Mouse (Mus musculus): ENCODE measurements around the gene Ell. TPM values are rescaled to one million over a fixed set of nuclear protein-coding genes. Genes with fewer than 3 reads are reported as not detected.
"Not testable (repeated sequence)": the region's sequence is repeated elsewhere in the genome, so short reads cannot be mapped to it uniquely, and the experiment has no call there.

The Ell gene
- total RNA-seq, 1 experiment from 2014 or later, result 9.2 TPM

DNA sequence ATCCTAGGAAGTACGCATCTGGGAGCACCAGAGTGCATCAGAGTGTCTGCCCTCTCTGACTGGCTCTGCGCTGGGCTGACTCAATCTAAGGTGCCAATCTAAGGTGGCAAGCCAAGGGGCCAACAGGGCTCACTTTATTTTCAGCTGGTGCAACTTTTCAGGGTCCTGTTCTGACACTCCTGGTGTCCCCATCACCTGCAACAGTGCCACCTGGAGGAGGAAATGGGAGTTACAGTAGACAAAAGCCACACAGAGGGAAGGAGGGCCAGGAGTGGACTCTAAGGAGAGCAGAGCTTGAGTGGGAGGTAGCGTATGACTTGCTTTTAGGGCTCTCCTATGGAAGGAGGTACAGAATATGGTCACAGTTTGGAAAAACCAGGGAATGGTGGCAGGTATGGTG, 34.4 kb upstream of the Ell start:
- ATAC-seq (replicated peaks in 1 of 2; ENCODE audit: insufficient read depth in 1 of 2, low FRiP score in 2 of 2, low TSS enrichment in 1 of 2, low read depth in 1 of 2, poor library complexity in 2 of 2, severe bottlenecking in 2 of 2), result peak; percentile 17 to 29; a peak in 2 of 4 replicates

DNA sequence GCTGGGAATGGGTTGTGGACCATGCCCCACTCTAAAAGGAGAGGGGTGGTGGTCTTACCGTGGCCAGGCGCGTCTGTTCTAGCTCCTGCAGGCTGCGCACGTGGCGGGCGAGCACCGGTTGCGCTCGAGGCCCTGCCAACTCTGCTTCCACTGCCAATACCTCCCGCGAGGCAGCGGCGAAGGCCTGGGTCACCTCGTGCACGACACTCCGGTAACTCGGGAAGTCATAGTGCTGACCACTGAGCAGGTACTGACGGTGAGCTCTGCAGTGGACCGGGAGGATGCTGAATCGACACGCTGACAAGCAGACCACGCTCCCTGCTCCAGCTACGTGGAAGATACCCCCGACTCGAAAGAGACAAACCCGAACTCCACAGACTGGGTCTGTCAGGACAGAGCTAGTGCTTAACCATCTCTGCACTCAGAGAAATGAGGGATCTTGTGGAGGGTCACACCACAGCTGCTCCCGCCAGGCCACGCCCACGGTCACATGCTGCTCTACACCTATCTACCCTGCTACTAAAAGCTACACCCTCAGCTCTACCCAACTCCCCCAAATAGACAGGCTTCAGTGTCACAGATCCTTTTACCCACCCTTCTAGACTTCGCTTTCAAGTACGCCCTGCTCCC, 33.4 kb upstream of the Ell start:
- ATAC-seq (replicated peaks in 1 of 2; ENCODE audit: insufficient read depth in 1 of 2, low FRiP score in 2 of 2, low TSS enrichment in 1 of 2, low read depth in 1 of 2, poor library complexity in 2 of 2, severe bottlenecking in 2 of 2), result peak in 1 of 2 experiments; percentile 9; a peak in 1 of 4 replicates

DNA sequence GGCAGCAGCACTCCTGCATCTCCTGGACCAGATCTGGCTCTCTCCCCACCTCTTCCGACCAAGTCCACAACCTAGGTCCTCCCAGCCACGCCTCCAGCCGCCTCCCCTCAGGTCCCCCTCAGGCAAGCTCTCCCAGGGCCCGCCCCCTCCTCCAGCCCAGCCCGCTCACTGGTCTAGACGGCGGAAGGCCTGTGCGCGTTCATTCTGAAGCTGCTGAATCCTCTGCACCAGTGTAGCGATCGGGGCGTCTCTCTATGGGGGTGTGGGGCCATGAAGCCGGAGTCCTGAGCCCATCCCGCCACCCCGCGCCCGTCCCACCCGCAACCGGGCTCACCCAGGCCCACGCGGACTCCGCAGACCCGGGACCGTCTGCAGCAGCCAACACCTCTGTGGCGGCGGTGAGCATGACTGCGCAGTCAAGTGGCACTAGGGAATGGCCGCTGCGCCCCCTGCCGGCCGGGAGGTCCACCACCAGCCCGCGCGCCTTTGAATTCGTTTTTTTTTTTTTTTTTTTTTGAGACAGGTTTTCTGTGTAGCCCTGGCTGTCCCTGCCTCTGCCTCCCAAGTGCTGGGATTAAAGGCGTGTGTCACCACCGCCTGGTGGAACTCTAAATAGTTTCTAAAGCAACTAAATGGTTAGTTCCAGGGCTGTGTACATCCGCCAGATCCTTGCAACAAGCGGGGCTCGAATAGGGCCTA, 32.8 kb upstream of the Ell start, which contains the start of gene Rex1bd:
Gene Rex1bd, minus strand, starts transcription at position 425 of the 699 bp plus-strand sequence.
- peak; percentile 72 to 79 for ATAC-seq (replicated peaks in 1 of 2; ENCODE audit: insufficient read depth in 1 of 2, low FRiP score in 2 of 2, low TSS enrichment in 1 of 2, low read depth in 1 of 2, poor library complexity in 2 of 2, severe bottlenecking in 2 of 2)

DNA sequence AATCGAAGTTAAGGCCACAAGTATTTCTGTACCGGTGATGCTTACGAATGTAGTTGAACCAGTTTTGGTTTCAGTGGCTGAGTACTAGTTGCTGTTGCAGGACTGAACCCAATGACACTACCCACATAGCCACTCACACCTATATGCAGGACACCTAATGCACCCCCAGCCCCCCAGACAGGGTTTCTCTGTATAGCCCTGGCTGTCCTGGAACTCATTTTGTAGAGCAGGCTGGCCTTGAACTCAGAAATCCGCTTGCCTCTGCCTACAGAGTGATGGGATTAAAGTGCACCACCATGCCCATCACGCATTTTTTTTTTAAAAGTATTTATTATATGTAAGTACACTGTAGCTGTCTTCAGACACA, 32.2 kb upstream of the Ell start:
- ATAC-seq (replicated peaks in 1 of 2; ENCODE audit: insufficient read depth in 1 of 2, low FRiP score in 2 of 2, low TSS enrichment in 1 of 2, low read depth in 1 of 2, poor library complexity in 2 of 2, severe bottlenecking in 2 of 2), result no peak

DNA sequence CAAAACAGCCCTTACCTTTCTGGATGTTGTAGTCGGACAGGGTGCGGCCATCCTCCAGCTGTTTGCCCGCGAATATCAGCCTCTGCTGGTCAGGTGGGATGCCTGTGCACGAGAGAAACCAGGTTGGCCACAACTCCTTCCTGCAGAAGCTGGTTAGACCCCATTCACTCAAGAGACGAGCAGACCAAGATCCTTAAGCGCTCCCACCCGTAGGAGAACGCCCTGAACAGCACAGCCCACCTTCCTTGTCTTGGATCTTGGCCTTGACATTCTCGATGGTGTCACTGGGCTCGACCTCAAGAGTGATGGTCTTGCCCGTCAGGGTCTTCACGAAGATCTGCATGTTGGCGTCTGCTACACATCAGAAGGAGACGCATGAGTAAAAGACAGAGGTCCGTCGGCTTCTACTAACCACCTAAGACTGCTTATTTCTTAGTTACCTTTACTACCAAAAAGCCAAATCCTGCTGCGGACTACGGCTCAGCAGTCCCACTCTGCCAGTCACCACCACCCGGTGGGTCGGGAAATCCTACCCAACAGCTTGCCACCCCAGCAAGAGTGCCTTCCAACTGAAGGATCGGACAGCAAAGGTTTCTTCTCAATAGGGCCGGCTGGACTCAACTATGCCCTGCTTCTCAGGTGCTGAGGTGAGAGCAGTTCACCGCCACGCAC, 29.8 kb upstream of the Ell start:
- ATAC-seq (replicated peaks in 1 of 2; ENCODE audit: insufficient read depth in 1 of 2, low FRiP score in 2 of 2, low TSS enrichment in 1 of 2, low read depth in 1 of 2, poor library complexity in 2 of 2, severe bottlenecking in 2 of 2), result no peak

DNA sequence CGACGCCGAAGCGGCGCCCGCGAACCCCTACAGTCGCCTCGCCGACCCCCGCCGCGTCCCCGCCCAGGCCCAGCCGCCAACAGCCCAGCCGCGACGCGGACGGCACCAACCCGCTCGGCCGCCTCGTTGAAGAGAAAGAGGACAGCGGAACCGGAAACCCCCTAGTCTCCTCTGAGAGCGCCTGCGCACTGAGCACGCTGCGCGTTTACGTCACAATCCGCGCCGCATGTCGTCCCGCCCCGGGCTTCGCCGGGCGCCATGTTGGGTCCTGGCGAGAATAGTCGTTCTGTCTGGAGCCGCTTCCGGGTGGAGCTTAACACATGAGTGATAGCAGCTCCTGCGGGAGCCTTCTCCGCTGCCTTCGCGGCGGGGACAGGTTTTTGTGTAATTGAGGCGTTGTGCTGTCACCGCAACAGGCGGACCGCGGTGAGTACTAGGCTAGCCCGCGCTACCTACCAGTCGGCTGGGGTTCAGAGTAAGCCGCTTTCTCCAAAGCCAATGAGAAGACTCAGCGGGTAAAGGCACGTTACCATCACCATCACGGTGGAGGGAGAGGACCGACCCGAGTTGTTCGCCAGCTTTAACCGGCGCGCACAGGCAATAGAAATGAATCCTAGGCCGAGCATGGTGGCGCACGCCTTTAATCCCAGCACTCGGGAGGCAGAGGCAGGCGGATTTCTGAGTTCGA, 28.9 kb upstream of the Ell start, which contains the start of gene Uba52:
Gene Uba52, minus strand, starts transcription at position 574 of the 688 bp plus-strand sequence.
- peak; percentile 71 to 76 for ATAC-seq (replicated peaks in 1 of 2; ENCODE audit: insufficient read depth in 1 of 2, low FRiP score in 2 of 2, low TSS enrichment in 1 of 2, low read depth in 1 of 2, poor library complexity in 2 of 2, severe bottlenecking in 2 of 2)

DNA sequence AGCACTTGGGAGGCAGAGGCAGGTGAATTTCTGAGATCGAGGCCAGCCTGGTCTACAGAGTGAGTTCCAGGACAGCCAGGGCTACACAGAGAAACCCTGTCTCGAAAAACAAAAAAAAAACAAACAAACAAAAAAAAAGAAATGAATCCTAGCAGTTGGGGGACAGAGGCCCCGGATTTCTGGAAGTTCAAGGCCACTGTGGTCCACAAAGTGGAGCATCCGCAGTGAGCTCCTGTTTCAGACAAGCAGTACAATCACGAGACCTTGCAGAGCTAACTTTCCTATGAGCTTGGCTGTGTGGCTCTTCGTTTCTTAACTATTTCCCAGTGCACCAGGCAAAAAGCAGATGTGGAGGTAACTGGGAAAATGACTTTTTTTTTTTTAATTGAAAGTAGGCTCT, 28.1 kb upstream of the Ell start:
- not testable (repeated sequence) for ATAC-seq (replicated peaks in 1 of 2; ENCODE audit: insufficient read depth in 1 of 2, low FRiP score in 2 of 2, low TSS enrichment in 1 of 2, low read depth in 1 of 2, poor library complexity in 2 of 2, severe bottlenecking in 2 of 2)

DNA sequence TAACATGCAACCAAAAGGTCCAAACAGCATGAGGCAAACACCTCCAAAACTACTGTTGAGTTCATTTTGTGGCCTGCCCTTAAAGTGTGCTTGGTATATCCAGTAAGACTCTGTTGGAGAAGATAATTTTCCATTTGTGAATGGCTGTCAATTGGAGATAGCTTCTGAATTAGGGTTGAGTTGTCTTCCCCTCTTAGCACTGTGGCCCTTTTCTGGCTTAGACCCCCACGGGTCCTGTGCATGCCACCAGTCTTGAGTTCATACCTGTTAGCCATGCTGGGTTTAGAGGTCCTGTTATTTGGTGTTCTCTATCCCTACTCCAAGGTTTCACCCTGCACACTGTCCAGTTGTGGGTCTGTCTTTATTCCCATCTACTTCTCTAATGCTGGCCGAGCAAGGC, 27.5 kb upstream of the Ell start:
- no peak for ATAC-seq (replicated peaks in 1 of 2; ENCODE audit: insufficient read depth in 1 of 2, low FRiP score in 2 of 2, low TSS enrichment in 1 of 2, low read depth in 1 of 2, poor library complexity in 2 of 2, severe bottlenecking in 2 of 2)

DNA sequence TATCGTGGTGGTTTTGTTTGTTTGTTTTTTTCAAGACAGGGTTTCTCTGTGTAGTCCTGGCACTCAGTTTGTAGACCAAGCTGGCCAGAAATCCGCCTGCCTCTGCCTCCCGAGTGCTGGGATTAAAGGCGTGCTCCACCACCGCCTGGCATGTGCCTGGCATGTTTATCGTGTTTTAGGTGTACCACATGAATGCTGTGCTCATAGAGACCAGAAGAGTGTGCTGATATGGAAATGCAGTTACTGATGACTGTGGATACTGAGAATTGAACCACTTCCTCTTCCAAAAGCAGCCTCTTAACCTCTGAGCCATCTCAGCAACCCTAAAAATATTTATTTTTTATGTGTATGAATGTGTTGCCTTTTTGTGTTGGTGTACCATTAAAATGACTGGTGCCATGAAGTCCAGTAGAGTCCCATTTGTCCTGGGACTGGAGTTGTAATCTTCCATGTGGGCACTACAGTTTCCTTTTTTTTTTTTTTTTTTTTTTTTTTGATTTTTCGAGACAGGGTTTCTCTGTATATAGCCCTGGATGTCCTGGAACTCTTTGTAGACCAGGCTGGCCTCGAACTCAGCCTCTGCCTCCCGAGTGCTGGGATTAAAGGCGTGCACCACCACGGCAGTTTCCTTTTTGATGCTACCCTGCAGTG, 26.9 kb upstream of the Ell start:
- 0 out of 4 replicates have a peak, but pooled peaks of 1 of the 2 experiments have one; percentile 23 for ATAC-seq (replicated peaks in 1 of 2; ENCODE audit: insufficient read depth in 1 of 2, low FRiP score in 2 of 2, low TSS enrichment in 1 of 2, low read depth in 1 of 2, poor library complexity in 2 of 2, severe bottlenecking in 2 of 2)

DNA sequence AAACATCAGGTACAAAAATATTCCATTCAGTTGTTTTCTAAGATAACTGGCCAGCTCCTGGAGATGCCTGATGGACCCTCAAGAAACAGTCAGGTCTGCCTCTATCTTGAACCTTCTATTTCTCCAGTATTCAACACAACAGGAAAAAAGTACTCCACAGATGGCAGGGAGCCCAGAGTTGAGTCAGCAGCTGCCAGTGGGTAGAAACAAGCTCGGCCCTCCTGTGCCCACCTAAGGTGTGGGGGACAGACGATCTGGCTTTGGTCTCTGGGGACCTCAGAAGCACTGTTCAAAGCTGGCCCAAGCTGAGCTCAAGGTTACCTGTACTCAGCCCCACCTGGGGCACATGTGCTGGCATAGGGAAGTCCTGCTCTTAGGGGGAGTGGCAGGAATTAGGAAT, 25.8 kb upstream of the Ell start:
- ATAC-seq (replicated peaks in 1 of 2; ENCODE audit: insufficient read depth in 1 of 2, low FRiP score in 2 of 2, low TSS enrichment in 1 of 2, low read depth in 1 of 2, poor library complexity in 2 of 2, severe bottlenecking in 2 of 2), result no peak

DNA sequence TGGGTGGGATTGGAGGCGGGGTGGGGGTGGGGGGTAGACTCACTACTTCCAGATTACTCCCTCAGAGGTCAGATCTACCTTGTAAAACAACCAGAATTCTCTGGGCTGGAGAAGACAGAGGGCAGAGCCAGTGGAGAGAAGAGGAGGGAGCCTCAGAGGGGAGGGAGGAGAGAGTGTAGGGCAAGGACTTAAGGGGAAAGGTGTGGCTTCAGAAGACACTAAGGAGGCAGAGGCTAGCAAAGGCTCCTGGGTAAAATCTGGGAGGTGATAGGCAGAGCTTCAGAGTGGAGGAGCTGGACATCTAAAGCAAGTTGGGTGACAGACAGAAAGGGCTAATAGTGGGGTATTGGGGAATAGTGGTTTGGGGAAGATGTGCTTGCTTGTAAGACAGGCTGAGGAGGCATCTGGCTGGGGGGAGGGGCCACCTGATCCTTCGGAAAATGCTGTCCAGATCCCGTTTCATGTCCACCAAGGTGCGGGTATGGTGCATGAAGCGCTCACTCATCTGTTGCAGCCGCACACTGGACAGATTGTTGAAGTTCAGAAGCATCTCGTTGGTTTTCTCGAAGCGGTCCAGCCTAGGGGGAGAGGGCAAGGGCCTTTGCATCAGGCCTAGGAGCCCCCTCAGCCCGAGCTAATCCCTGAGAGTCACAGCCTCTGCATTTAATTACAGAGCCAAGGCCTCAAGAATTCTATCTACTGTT, 21.2 kb upstream of the Ell start:
- no peak for ATAC-seq (replicated peaks in 1 of 2; ENCODE audit: insufficient read depth in 1 of 2, low FRiP score in 2 of 2, low TSS enrichment in 1 of 2, low read depth in 1 of 2, poor library complexity in 2 of 2, severe bottlenecking in 2 of 2)

DNA sequence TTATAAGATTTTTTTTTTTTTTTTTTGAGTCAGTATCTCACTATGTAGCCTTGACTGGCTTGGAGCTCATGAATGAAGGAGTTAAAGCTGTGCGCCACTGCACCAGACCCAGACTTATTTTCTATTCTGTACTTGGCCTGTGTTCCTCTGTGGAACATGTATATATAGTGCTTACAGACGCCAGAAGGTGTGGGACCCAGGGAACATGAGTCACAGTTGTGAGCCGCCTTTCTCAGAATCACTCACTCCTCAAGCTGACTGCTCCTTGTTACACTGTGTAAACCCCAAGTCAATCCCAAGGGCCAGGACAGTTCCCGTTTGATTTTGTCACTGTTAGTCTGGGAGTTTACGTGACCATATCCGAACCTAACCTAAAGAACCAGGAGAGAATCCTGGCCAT, 20.2 kb upstream of the Ell start:
- ATAC-seq (replicated peaks in 1 of 2; ENCODE audit: insufficient read depth in 1 of 2, low FRiP score in 2 of 2, low TSS enrichment in 1 of 2, low read depth in 1 of 2, poor library complexity in 2 of 2, severe bottlenecking in 2 of 2), result no peak

DNA sequence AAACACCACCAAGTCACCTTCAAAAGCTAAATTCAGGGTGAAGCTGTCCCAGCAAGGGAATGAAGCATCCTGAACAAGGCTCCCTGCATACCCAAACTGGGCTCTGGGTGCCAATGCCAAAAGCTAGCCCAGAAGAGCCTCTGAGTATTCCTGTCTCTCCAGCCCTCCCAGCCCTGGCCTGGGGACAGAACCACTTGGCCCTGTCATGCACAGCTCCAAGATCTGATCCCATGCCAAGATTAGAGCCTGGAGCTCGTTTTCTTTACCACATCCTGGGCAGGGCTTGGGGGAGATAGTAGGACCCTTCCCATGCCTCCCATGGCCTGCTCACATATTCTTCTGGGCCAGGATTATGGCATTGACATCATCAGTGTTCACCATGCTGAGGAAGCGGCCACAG, 19.7 kb upstream of the Ell start:
- no peak for ATAC-seq (replicated peaks in 1 of 2; ENCODE audit: insufficient read depth in 1 of 2, low FRiP score in 2 of 2, low TSS enrichment in 1 of 2, low read depth in 1 of 2, poor library complexity in 2 of 2, severe bottlenecking in 2 of 2)

DNA sequence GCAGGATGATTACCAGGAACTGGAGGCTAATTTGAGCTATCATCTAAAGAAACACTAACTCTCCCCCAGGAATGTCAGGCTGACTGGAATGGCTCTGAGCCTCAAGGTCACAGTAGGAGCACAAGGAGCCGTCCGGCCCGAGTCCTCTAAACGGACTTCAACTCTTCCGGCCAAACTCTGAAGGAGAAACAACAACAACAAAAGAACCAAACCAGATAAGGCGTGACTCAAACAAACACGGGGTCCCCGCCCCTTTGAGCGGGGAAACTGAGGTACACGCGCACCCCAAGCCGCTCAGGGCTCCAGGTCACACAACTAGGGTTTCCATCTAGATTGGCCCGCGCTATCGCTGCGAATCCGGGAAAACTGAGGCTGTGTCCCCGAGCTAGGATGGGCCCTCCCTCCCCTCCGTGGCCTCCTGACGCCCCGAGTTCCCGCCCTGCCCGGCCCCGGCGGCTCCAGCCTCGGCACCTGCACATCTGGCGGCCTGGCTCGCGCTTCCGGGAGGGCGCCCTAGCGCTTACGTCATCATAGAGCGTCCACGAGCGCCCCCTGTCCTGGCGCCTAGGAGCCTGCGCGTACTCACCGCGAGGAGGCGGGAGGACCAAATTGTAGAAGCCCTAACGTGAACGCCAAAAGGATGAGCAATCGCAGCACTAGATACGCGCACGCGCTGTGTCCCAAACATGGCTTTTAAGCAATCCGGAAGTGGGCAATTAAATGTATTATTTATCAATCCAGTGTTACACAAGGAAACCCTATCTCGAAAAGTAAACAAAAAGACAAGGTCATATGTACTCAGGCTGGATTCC, 16.5 kb upstream of the Ell start:
- peak; percentile 89 to 95 for ATAC-seq (replicated peaks in 1 of 2; ENCODE audit: insufficient read depth in 1 of 2, low FRiP score in 2 of 2, low TSS enrichment in 1 of 2, low read depth in 1 of 2, poor library complexity in 2 of 2, severe bottlenecking in 2 of 2)

DNA sequence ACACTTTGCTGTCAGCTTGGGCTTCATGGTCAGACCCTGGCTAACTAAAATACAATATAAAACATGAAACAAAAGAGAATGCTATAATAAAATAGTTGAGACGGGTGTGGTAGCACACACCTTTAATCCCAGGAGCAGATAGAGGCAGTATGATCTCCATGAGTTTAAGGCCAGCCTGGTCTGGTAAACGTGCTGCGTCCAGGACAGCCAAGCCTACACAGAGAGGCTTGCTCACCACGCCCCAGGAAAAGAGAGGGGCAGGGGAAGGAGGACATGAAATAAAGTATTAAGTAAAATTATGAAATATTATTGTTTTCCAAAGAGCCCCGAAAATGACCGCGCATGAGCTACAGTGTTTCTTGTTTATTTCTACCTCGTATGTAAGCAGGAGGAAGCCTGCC, 12.1 kb upstream of the Ell start:
- no peak for ATAC-seq (replicated peaks in 1 of 2; ENCODE audit: insufficient read depth in 1 of 2, low FRiP score in 2 of 2, low TSS enrichment in 1 of 2, low read depth in 1 of 2, poor library complexity in 2 of 2, severe bottlenecking in 2 of 2)

DNA sequence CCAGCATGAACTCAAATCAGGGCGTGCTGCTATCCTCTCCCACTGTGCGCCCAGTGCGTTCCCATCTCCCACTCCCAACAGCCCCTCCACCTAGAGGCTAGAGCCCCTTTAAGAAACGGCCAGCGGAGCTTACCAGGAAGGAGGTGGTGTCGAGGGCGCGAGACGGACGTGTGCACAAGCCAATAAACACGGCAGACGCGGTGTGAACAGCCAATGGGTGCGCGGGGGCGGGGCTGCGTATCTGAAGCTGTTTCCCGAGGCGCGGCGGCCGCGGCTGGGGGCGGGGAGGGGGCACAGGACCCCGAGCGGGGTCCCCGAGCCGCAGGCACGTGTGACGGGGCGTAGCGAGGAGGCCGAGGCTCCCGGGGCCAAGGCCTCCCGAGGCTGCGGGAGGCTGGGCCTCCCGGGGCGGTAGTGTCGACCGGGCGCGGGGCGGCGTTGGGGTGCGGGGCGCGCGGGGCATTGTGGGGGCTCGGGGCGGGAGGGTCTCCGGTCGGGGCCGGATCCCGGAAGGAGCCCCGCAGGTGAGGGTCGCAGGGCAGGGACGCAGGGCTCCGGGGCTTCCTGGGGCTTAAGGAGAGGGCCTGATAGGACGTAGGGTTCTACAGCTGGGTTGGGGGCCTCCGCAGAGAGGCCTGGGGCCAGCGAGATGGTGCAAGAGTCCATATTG, 11.6 kb upstream of the Ell start, which contains the start of the genes Fkbp8 and Kxd1:
Gene Fkbp8, plus strand, starts transcription at position 213 of the 670 bp plus-strand sequence.
Gene Kxd1, minus strand, starts transcription at position 445 of the 670 bp plus-strand sequence.
- peak; percentile 92 to 94 for ATAC-seq (replicated peaks in 1 of 2; ENCODE audit: insufficient read depth in 1 of 2, low FRiP score in 2 of 2, low TSS enrichment in 1 of 2, low read depth in 1 of 2, poor library complexity in 2 of 2, severe bottlenecking in 2 of 2)

Data from hematopoietic stem cell, adult 5-6 weeks (primary cell).